Mouse (Mus musculus) forebrain, embryonic 13.5 days (tissue): ENCODE measurements around the gene Mmp21. TPM values are rescaled to one million over a fixed set of nuclear protein-coding genes. Genes with fewer than 3 reads are reported as not detected.

Experiments used
- ATAC-seq: fragments of 200-750 bp; cut with Nextera tagmentation; 2 replicates; pipeline ENCODE4 v1.8.0; 2017
- H3K27ac ChIP-seq: fragments of 300-500 bp; sonication (generic); 2 replicates; pipeline ENCODE4 v1.5.1; 2015; ENCODE audit warnings: inconsistent platforms, mild to moderate bottlenecking, moderate library complexity
- H3K27me3 ChIP-seq: fragments of 300-500 bp; sonication (generic); 2 replicates; pipeline ENCODE4 v1.6.1; 2015; ENCODE audit warnings: mild to moderate bottlenecking, inconsistent platforms
- H3K36me3 ChIP-seq: fragments of 300-500 bp; sonication (generic); 2 replicates; pipeline ENCODE4 v1.6.1; 2015; ENCODE audit warnings: mild to moderate bottlenecking, inconsistent platforms; ENCODE audit not compliant: poor library complexity, severe bottlenecking
- H3K4me1 ChIP-seq: fragments of 300-500 bp; sonication (generic); 2 replicates; pipeline ENCODE4 v1.6.1; 2015; ENCODE audit warnings: inconsistent platforms
- H3K4me2 ChIP-seq: fragments of 300-500 bp; sonication (generic); 2 replicates; pipeline ENCODE4 v1.6.1; 2015; ENCODE audit warnings: inconsistent platforms, mild to moderate bottlenecking, moderate library complexity
- H3K4me3 ChIP-seq: fragments of 300-500 bp; sonication (generic); 2 replicates; pipeline ENCODE4 v1.5.1; 2015; ENCODE audit warnings: mild to moderate bottlenecking, inconsistent platforms
- H3K9ac ChIP-seq: fragments of 300-500 bp; sonication (generic); 2 replicates; pipeline ENCODE4 v1.6.1; 2015; ENCODE audit warnings: mild to moderate bottlenecking, inconsistent platforms
- H3K9me3 ChIP-seq: fragments of 300-500 bp; sonication (generic); replicated peaks from 2 replicates; pipeline ENCODE4 v1.6.1; 2016; ENCODE audit warnings: inconsistent platforms
- WGBS: fragments of 180-500 bp; shearing (Covaris S2); methylation state at CpG from one replicate; pipeline ENCODE4 v1.1.7; 2015; 5-methylcytosine and 5-hydroxymethylcytosine counted together
- polyA plus RNA-seq: library from polyadenylated mRNA; unstranded; fragments of >200 nt; fragmentation: Nextera tagmentation; extraction: Ambion mirVana; gene quantifications from 2 replicates; pipeline ENCODE4 v1.2.1, GENCODE M21; 2015

Gene Mmp21
- polyA plus RNA-seq = 0.23 TPM in 1 of 2 replicates, not detected in the other

GRCm38 (mm10) chr7:133679961-133680360 lies at the start of gene Mmp21:
Mmp21 (minus strand) TSS chr7:133680061.
- 77% methylated on average over 3 of the region's 3 CpGs for WGBS
- H3K36me3 ChIP-seq = peaks cover 8% of the 10 kb centered on the region
- no peaks in the 10 kb centered on the region for H3K9me3 ChIP-seq
- no peak for ATAC-seq
- 0 out of 2 replicates have a peak, but pooled peaks cover 4% of the 10 kb centered on the region for H3K4me1 ChIP-seq
- H3K27ac ChIP-seq = no peak within 1 kb of the TSS
- no peak within 1 kb of the TSS for H3K4me2 ChIP-seq
- no peak within 1 kb of the TSS for H3K4me3 ChIP-seq
- no peaks in the 10 kb centered on the region for H3K27me3 ChIP-seq
- no peak within 1 kb of the TSS for H3K9ac ChIP-seq

- WGBS = 82% methylated on average over 5 of the region's 5 CpGs
- Histone ChIP-seq H3K9ac (no peak overlapping the region), H3K36me3 (peaks cover 55% of the 10 kb centered on the region), H3K4me1 (peaks cover 15% of the 10 kb centered on the region), H3K4me2 (no peak overlapping the region), H3K4me3 (no peak overlapping the region), H3K27ac (no peak overlapping the region), H3K27me3 (no peaks in the 10 kb centered on the region), H3K9me3 (no peaks in the 10 kb centered on the region)
- no peak for ATAC-seq
These were observed 49.5 kb upstream of the Mmp21 start for GRCm38 (mm10) chr7:133729351-133729750.

GRCm38 (mm10) chr7:133727027-133727426 lies 47.2 kb upstream of the Mmp21 start:
- Histone ChIP-seq H3K4me2 (no peak overlapping the region), H3K4me3 (no peak overlapping the region), H3K27ac (no peak overlapping the region), H3K9ac (no peak overlapping the region), H3K27me3 (no peaks in the 10 kb centered on the region), H3K9me3 (no peaks in the 10 kb centered on the region), H3K36me3 (peaks cover 58% of the 10 kb centered on the region), H3K4me1 (peaks cover 11% of the 10 kb centered on the region)
- no peak for ATAC-seq
- WGBS = 87% methylated on average over 6 of the region's 6 CpGs

- WGBS = 85% methylated on average over 10 of the region's 10 CpGs
- H3K27me3 ChIP-seq = no peaks in the 10 kb centered on the region
- H3K9ac ChIP-seq = no peak overlapping the region
- no peak overlapping the region for H3K27ac ChIP-seq
- H3K36me3 ChIP-seq = peaks cover 60% of the 10 kb centered on the region
- no peaks in the 10 kb centered on the region for H3K9me3 ChIP-seq
- no peak overlapping the region for H3K4me2 ChIP-seq
- H3K4me3 ChIP-seq = no peak overlapping the region
- ATAC-seq = no peak
- peaks cover 11% of the 10 kb centered on the region for H3K4me1 ChIP-seq
These were observed 45.7 kb upstream of the Mmp21 start for GRCm38 (mm10) chr7:133725571-133725970.

GRCm38 (mm10) chr7:133724844-133725243 lies 45.0 kb upstream of the Mmp21 start:
- Histone ChIP-seq H3K36me3 (peaks cover 64% of the 10 kb centered on the region), H3K4me1 (peaks cover 11% of the 10 kb centered on the region)
- 46% methylated on average over 10 of the region's 10 CpGs for WGBS

GRCm38 (mm10) chr7:133720616-133721015 lies 40.8 kb upstream of the Mmp21 start:
- WGBS = 84% methylated on average over 11 of the region's 11 CpGs
- H3K4me1 ChIP-seq = peaks cover 11% of the 10 kb centered on the region
- no peak overlapping the region for H3K4me3 ChIP-seq
- H3K4me2 ChIP-seq = no peak overlapping the region
- no peak overlapping the region for H3K27ac ChIP-seq
- no peaks in the 10 kb centered on the region for H3K9me3 ChIP-seq
- H3K36me3 ChIP-seq = peaks cover 92% of the 10 kb centered on the region
- no peak overlapping the region for H3K9ac ChIP-seq
- ATAC-seq = no peak
- no peaks in the 10 kb centered on the region for H3K27me3 ChIP-seq

More at GRCm38 (mm10) chr7:133724844-133725243, 45.0 kb upstream of the Mmp21 start:
- H3K27me3 ChIP-seq = no peaks in the 10 kb centered on the region
- no peak overlapping the region for H3K4me3 ChIP-seq
- H3K27ac ChIP-seq = no peak overlapping the region
- H3K9ac ChIP-seq = no peak overlapping the region
- no peak for ATAC-seq
- H3K4me2 ChIP-seq = no peak overlapping the region
- H3K9me3 ChIP-seq = no peaks in the 10 kb centered on the region

- peaks cover 99% of the 10 kb centered on the region for H3K36me3 ChIP-seq
- WGBS = 97% methylated on average over 1 of the region's 1 CpGs
- H3K4me1 ChIP-seq = no peaks in the 10 kb centered on the region
- H3K27ac ChIP-seq = no peak overlapping the region
- ATAC-seq = no peak
- H3K4me2 ChIP-seq = no peak overlapping the region
- no peak overlapping the region for H3K9ac ChIP-seq
- no peaks in the 10 kb centered on the region for H3K27me3 ChIP-seq
- no peak overlapping the region for H3K4me3 ChIP-seq
- no peaks in the 10 kb centered on the region for H3K9me3 ChIP-seq
These were observed 38.7 kb upstream of the Mmp21 start for GRCm38 (mm10) chr7:133718580-133718979.

GRCm38 (mm10) chr7:133715387-133715786 lies 35.5 kb upstream of the Mmp21 start:
- WGBS = 93% methylated on average over 4 of the region's 4 CpGs
- Histone ChIP-seq H3K4me2 (no peak overlapping the region), H3K27me3 (no peaks in the 10 kb centered on the region), H3K27ac (no peak overlapping the region), H3K4me3 (no peak overlapping the region), H3K4me1 (0 out of 2 replicates have a peak, but pooled peaks cover 3% of the 10 kb centered on the region), H3K36me3 (peaks cover 77% of the 10 kb centered on the region), H3K9me3 (no peaks in the 10 kb centered on the region), H3K9ac (no peak overlapping the region)
- ATAC-seq = no peak

- H3K4me2 ChIP-seq = no peak overlapping the region
- 90% methylated on average over 2 of the region's 2 CpGs for WGBS
These were observed 27.4 kb upstream of the Mmp21 start for GRCm38 (mm10) chr7:133707301-133707700.

GRCm38 (mm10) chr7:133703906-133704305 lies 24.0 kb upstream of the Mmp21 start:
- Histone ChIP-seq H3K4me2 (no peak overlapping the region), H3K9me3 (no peaks in the 10 kb centered on the region), H3K4me1 (peaks cover 5% of the 10 kb centered on the region), H3K27ac (no peak overlapping the region), H3K9ac (no peak overlapping the region), H3K36me3 (peaks cover 15% of the 10 kb centered on the region; the same call in 1 of the 2 replicates), H3K4me3 (no peak overlapping the region), H3K27me3 (no peaks in the 10 kb centered on the region)
- no peak for ATAC-seq
- 96% methylated on average over 7 of the region's 7 CpGs for WGBS

More at GRCm38 (mm10) chr7:133707301-133707700, 27.4 kb upstream of the Mmp21 start:
- no peak for ATAC-seq
- Histone ChIP-seq H3K4me1 (peaks cover 16% of the 10 kb centered on the region), H3K36me3 (0 out of 2 replicates have a peak, but pooled peaks cover 4% of the 10 kb centered on the region), H3K27ac (no peak overlapping the region), H3K4me3 (no peak overlapping the region), H3K9ac (no peak overlapping the region), H3K9me3 (no peaks in the 10 kb centered on the region), H3K27me3 (no peaks in the 10 kb centered on the region)

- no peaks in the 10 kb centered on the region for H3K4me1 ChIP-seq
- H3K27ac ChIP-seq = no peak overlapping the region
- 95% methylated on average over 10 of the region's 10 CpGs for WGBS
- H3K27me3 ChIP-seq = no peaks in the 10 kb centered on the region
- H3K4me2 ChIP-seq = no peak overlapping the region
- peaks cover 15% of the 10 kb centered on the region for H3K36me3 ChIP-seq
- no peak for ATAC-seq
- H3K9me3 ChIP-seq = no peaks in the 10 kb centered on the region
- no peak overlapping the region for H3K4me3 ChIP-seq
- no peak overlapping the region for H3K9ac ChIP-seq
These were observed 22.5 kb upstream of the Mmp21 start for GRCm38 (mm10) chr7:133702333-133702732.

- WGBS = 92% methylated on average over 7 of the region's 7 CpGs
- no peak for ATAC-seq
These were observed 21.5 kb upstream of the Mmp21 start for GRCm38 (mm10) chr7:133701366-133701765.

GRCm38 (mm10) chr7:133699885-133700284 lies 20.0 kb upstream of the Mmp21 start:
- no peak overlapping the region for H3K9ac ChIP-seq
- WGBS = 91% methylated on average over 4 of the region's 4 CpGs
- H3K4me1 ChIP-seq = no peaks in the 10 kb centered on the region
- H3K27ac ChIP-seq = no peak overlapping the region
- H3K36me3 ChIP-seq = peaks cover 24% of the 10 kb centered on the region
- no peaks in the 10 kb centered on the region for H3K27me3 ChIP-seq
- no peak for ATAC-seq
- no peak overlapping the region for H3K4me2 ChIP-seq
- no peaks in the 10 kb centered on the region for H3K9me3 ChIP-seq
- no peak overlapping the region for H3K4me3 ChIP-seq

More at GRCm38 (mm10) chr7:133701366-133701765, 21.5 kb upstream of the Mmp21 start:
- Histone ChIP-seq H3K4me2 (no peak overlapping the region), H3K27ac (no peak overlapping the region), H3K9me3 (no peaks in the 10 kb centered on the region), H3K4me3 (no peak overlapping the region), H3K9ac (no peak overlapping the region), H3K4me1 (no peaks in the 10 kb centered on the region), H3K36me3 (peaks cover 19% of the 10 kb centered on the region), H3K27me3 (no peaks in the 10 kb centered on the region)
